Mouse (Mus musculus) lung, adult 2 months (tissue): Measurements from ENCODE around the gene Tmem94.

ENCODE experiments used
- CTCF ChIP-seq: fragments of 200-500 bp; IDR thresholded peaks from 2 replicates; pipeline ENCODE4 v1.5.1; 2011; ENCODE audit warnings: mild to moderate bottlenecking, low read length, control low read depth; ENCODE audit not compliant: insufficient read depth
- POLR2A ChIP-seq: fragments of 200-500 bp; IDR thresholded peaks from 2 replicates; pipeline ENCODE4 v1.6.1; 2011; ENCODE audit warnings: low read depth, mild to moderate bottlenecking, control low read depth, low read length, borderline replicate concordance; ENCODE audit errors: extremely low read depth

GRCm38 (mm10) chr11:115723231-115723630 is 42.0 kb upstream of the Tmem94 start:
- no peak for TF ChIP-seq POLR2A
- TF ChIP-seq CTCF = no peak
